Mouse (Mus musculus) embryonic facial prominence, embryonic 15.5 days (tissue): ENCODE measurements around the gene Nav2. TPM values are rescaled to one million over a fixed set of nuclear protein-coding genes. Genes with fewer than 3 reads are reported as not detected.
A peak's percentile ranks its signal among the peaks of the same experiment; 100 is the strongest.

Source experiments
- ATAC-seq: fragments of 200-750 bp; cut with Nextera tagmentation; 2 replicates; pipeline ENCODE4 v1.8.0; 2017; ENCODE audit warnings: low read depth, moderate TSS enrichment; ENCODE audit not compliant: insufficient number of reproducible peaks, low FRiP score, low TSS enrichment
- H3K27ac ChIP-seq: fragments of 300-500 bp; sonication (generic); replicated peaks from 2 replicates; pipeline ENCODE4 v1.5.1; 2015; ENCODE audit warnings: mild to moderate bottlenecking, inconsistent platforms
- H3K27me3 ChIP-seq: fragments of 300-500 bp; sonication (generic); 2 replicates; pipeline ENCODE4 v1.6.1; 2015; ENCODE audit warnings: inconsistent platforms
- H3K36me3 ChIP-seq: fragments of 300-500 bp; sonication (generic); 2 replicates; pipeline ENCODE4 v1.6.1; 2015; ENCODE audit warnings: mild to moderate bottlenecking, inconsistent platforms
- H3K4me1 ChIP-seq: fragments of 300-500 bp; sonication (generic); 2 replicates; pipeline ENCODE4 v1.6.1; 2015; ENCODE audit warnings: inconsistent platforms
- H3K4me2 ChIP-seq: fragments of 300-500 bp; sonication (generic); replicated peaks from 2 replicates; pipeline ENCODE4 v1.6.1; 2015; ENCODE audit warnings: mild to moderate bottlenecking, inconsistent platforms
- H3K4me3 ChIP-seq: fragments of 300-500 bp; sonication (generic); replicated peaks from 2 replicates; pipeline ENCODE4 v1.5.1; 2015; ENCODE audit warnings: mild to moderate bottlenecking, inconsistent platforms
- H3K9ac ChIP-seq: fragments of 300-500 bp; sonication (generic); 2 replicates; pipeline ENCODE4 v1.6.1; 2015; ENCODE audit warnings: inconsistent platforms
- H3K9me3 ChIP-seq: fragments of 300-500 bp; sonication (generic); replicated peaks from 2 replicates; pipeline ENCODE4 v1.6.1; 2016; ENCODE audit warnings: inconsistent platforms
- WGBS: fragments of 180-500 bp; shearing (Covaris S2); methylation state at CpG from one replicate; pipeline ENCODE4 v1.1.7; 2015; 5-methylcytosine and 5-hydroxymethylcytosine counted together
- polyA plus RNA-seq: library from polyadenylated mRNA; unstranded; fragments of >200 nt; fragmentation: Nextera tagmentation; extraction: Ambion mirVana; gene quantifications from 2 replicates; pipeline ENCODE4 v1.2.1, GENCODE M21; 2015

The Nav2 gene
- polyA plus RNA-seq, 1 experiment from 2014 or later: 23.4 TPM

DNA sequence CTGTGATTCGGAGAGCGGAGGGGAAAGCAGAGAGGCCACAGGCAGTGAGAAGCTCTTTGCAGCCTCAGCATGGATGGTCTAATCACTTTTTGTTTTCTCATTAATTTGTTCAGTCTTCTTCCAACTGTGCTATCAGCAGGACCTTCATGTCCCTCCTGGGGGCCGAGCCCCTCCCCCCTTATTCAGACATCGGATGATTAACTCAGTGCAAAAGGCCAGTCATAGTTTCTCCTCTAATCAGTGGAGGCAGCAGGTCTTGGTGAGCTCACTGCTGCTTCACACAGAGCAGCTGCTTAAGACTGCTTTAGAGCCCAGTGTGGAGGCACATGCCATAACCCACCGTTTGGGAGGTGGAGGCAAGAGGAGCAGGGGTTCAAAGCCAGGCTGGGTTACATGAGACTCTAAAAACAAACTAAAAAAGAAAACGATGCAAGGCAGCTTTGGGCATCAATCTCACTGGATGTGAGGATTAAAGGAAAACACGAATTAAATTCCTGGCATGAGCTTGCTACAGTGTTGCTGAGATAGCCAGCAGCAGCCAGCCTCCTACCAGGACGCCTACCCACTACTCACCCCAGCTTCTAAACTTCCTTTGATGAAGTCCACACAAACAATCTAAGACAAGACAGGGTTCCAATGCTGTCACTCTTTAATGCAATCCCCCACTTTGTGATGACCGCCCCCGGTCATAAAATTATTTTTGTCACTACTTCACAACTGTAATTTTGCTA lies 120.9 kb downstream of the Nav2 start:
- 43% methylated on average over 10 of the region's 10 CpGs for WGBS
- ATAC-seq: no peak
- H3K4me3 ChIP-seq: no peak overlapping the region
- no peak overlapping the region for H3K4me2 ChIP-seq
- no peaks in the 10 kb centered on the region for H3K27me3 ChIP-seq
- H3K27ac ChIP-seq: no peak overlapping the region
- no peaks in the 10 kb centered on the region for H3K36me3 ChIP-seq
- no peaks in the 10 kb centered on the region for H3K4me1 ChIP-seq
- no peak overlapping the region for H3K9ac ChIP-seq
- no peaks in the 10 kb centered on the region for H3K9me3 ChIP-seq

DNA sequence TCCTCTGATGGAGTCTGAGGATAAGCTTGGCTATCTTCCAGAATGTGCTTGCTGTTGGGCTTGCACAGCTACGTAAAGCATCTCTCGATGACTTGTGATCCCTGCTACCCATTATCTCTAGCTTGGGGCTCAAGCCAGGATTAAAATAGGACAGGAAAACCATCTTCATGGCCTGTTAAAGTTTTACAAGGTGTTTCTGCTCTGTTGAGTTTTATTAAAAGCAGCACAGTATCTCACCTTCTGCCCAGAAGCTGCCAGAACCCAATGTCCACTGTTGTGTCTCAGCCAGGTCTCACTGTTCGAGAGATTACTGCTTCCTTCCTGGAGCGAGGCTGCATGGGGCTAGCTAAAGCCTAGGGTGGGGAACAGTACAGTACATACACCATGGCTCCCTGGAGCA lies 123.7 kb downstream of the Nav2 start:
- H3K27me3 ChIP-seq: no peaks in the 10 kb centered on the region
- H3K4me2 ChIP-seq: no peak overlapping the region
- no peak overlapping the region for H3K4me3 ChIP-seq
- H3K36me3 ChIP-seq: no peaks in the 10 kb centered on the region
- H3K27ac ChIP-seq: no peak overlapping the region
- H3K4me1 ChIP-seq: no peaks in the 10 kb centered on the region
- no peaks in the 10 kb centered on the region for H3K9me3 ChIP-seq
- no peak for ATAC-seq
- no peak overlapping the region for H3K9ac ChIP-seq
- 60% methylated on average over 4 of the region's 4 CpGs for WGBS

DNA sequence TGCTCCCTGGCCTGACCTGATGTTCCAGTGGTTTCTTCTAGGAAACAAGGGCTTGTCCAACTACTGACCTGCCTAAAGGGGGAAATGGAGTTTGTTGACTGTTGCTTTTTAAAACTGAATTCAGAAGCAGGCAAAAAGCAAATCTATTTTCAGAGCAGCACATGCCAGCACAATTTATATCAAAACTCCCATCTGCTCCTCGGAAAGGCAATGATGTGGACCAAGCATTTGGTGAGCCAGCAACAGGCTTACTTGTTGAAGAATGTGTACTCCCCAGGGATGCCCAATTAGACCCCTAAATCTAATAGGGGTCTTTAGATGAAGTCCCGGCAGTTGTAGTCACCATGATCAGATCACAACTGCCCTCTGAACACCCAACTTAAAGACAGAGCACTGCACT lies 125.7 kb downstream of the Nav2 start:
- Histone ChIP-seq H3K4me2 (no peak overlapping the region), H3K27ac (no peak overlapping the region), H3K36me3 (no peaks in the 10 kb centered on the region), H3K4me1 (no peaks in the 10 kb centered on the region), H3K27me3 (no peaks in the 10 kb centered on the region), H3K9ac (no peak overlapping the region), H3K4me3 (no peak overlapping the region), H3K9me3 (no peaks in the 10 kb centered on the region)
- ATAC-seq: no peak
- 74% methylated on average over 2 of the region's 2 CpGs for WGBS

DNA sequence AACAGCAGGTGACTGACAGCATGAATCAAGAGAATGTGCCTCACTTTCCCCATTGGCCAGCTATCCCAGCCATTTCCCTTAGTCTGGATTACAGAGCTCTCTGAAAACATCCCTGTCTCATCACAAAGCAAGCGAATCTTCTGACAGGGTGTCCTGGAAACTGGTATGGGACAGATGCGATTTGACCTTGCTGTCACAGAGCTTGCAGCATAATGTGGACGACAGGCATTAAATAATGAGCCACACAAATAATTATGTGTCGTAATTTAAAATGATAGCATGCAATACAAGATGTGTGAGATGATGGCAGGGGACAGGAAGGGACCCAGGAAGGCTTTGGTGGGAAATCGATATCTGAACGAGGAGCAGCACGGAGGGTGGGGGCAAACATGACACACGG lies 131.6 kb downstream of the Nav2 start:
- H3K27me3 ChIP-seq: peaks cover 5% of the 10 kb centered on the region; the same call in 1 of the 2 replicates
- no peaks in the 10 kb centered on the region for H3K36me3 ChIP-seq
- no peaks in the 10 kb centered on the region for H3K9me3 ChIP-seq
- H3K9ac ChIP-seq: no peak overlapping the region
- no peaks in the 10 kb centered on the region for H3K4me1 ChIP-seq
- no peak overlapping the region for H3K27ac ChIP-seq
- ATAC-seq: no peak
- no peak overlapping the region for H3K4me2 ChIP-seq
- no peak overlapping the region for H3K4me3 ChIP-seq
- WGBS: 81% methylated on average over 8 of the region's 8 CpGs

DNA sequence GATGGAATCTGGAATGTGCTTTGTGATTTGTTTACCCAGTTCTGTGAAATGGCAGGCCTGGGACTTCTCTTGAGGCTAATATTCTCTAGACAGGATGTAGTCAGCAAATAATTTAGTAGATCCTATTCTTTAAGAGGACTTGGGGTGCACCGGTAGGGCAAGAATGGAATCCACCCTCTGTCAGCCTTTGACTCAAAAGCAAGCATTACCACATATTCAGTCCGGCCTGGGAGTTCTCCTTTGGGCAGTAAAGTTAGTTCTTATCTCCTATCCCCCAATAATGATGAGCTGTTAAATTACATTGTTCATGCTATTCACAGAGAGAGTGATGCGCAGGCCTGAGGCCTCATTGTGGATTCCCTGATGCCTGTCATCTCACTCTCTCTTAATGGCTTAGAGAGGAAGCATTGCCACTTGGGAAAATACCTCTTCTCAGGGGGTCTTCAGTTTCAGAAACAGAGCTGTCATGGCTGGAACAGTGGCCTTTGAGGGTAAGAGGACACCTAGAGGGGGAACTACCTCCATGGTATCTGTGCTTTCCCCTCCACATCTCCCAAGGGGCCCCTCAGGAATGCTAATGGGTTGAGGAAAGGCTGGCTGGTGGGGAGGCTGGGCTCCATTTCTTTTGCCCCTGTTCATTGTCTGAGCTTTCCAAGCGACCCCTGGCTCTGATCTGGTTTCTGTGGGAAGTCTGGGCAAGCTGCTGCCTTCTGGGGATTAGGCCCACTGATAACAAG lies 133.0 kb downstream of the Nav2 start:
- Histone ChIP-seq H3K9me3 (no peaks in the 10 kb centered on the region), H3K27ac (no peak overlapping the region), H3K27me3 (peaks cover 5% of the 10 kb centered on the region; the same call in 1 of the 2 replicates), H3K36me3 (no peaks in the 10 kb centered on the region), H3K9ac (no peak overlapping the region), H3K4me3 (no peak overlapping the region), H3K4me1 (no peaks in the 10 kb centered on the region), H3K4me2 (no peak overlapping the region)
- no peak for ATAC-seq
- 50% methylated on average over 4 of the region's 4 CpGs for WGBS

DNA sequence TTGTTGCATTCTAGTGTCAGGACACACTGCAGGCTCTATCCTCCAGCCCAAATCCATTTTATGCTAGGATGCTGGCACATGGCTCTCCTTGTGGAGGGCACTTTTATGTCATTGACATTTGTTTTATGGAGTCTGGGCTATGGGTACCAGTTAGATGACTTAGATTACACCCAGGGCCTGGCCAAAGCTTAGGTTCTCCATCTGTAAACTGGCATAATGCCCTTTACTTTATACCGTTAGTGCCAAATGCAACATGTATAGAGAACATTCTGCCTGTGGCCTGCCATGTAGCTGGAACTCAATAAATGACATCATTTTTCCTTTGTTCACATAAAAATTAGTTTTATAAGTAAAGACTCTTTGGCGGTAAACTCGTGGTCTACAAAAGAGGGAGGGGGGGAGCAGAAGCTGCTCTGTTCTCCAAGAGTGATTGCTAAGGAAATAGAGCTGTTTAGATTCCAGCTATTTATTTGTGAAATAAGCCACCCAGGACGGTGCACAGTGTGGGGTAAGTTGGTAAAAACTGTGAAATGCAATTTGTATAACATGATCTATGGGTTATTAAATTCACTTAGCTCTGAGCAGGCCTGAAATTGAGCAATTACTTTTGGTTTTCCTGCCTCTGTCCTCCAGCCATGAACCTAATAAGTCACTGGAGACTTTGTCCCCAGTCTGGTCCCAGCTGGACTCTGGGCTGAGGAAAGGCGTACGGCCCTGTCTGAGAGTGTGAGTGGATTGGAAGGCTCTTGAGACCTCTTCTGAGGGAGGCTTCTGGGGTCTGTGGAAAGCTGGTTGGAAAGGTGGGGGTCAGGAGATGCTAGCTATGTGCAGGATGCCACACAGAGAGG lies 137.2 kb downstream of the Nav2 start:
- Histone ChIP-seq H3K9ac (no peak overlapping the region), H3K9me3 (no peaks in the 10 kb centered on the region), H3K27ac (no peak overlapping the region), H3K27me3 (peaks cover 12% of the 10 kb centered on the region; the same call in 1 of the 2 replicates), H3K36me3 (no peaks in the 10 kb centered on the region), H3K4me3 (no peak overlapping the region), H3K4me1 (0 out of 2 replicates have a peak, but pooled peaks cover 4% of the 10 kb centered on the region), H3K4me2 (no peak overlapping the region)
- ATAC-seq: no peak
- 62% methylated on average over 6 of the region's 6 CpGs for WGBS

DNA sequence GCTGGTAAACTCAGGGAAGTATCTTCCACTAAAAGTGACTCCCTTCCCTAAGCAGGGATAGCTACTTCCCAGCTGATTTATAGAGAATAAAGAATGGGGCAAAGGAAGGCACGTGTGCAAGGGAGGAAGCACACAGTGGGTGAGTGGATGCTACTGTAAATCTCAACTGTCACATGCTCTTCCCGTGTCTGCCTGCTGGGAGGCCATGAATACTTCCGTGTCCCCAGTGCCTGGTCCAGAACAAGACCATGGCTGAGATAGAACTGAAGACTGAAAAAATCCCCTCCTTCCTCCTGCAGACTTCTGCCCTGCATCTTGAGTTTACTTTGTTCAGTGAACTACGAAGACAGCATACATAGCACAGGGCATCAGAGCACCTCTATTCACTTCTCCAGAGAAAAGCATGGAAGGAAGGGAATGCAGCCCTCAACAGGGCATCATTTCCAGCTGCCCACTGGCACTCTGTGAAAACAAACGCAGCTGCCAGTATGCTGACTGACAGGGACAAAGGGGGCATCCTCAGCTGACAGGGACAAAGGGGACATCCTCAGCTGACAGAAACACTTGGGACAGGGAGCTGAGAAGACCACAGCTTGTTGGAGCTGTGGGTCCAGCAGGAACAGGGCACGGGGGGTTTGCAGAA lies 138.0 kb downstream of the Nav2 start:
- Histone ChIP-seq H3K9me3 (no peaks in the 10 kb centered on the region), H3K4me2 (no peak overlapping the region), H3K4me3 (no peak overlapping the region), H3K27ac (no peak overlapping the region), H3K4me1 (0 out of 2 replicates have a peak, but pooled peaks cover 4% of the 10 kb centered on the region), H3K9ac (no peak overlapping the region), H3K27me3 (peaks cover 12% of the 10 kb centered on the region; the same call in 1 of the 2 replicates), H3K36me3 (no peaks in the 10 kb centered on the region)
- no peak for ATAC-seq
- 63% methylated on average over 6 of the region's 6 CpGs for WGBS

DNA sequence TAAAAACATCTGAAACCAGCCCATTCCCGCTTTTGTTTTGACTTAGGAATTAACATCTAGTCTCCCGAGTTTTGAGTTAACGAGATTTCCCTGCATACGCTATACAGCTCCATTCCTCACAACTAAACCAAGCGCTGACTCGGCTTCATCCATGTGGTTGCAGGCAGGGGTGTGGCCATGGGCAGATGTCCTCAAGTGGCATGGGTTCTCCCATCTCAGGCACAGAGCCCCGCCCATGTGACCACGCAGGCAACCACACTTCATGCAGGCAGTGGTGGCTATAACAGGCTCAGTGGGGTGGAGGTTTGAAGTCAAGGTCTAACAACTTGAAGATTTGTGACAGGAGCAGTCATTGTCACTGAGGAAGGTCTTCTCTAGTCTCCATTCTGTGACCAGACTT lies 138.8 kb downstream of the Nav2 start:
- 45% methylated on average over 8 of the region's 8 CpGs for WGBS
- H3K4me2 ChIP-seq: no peak overlapping the region

DNA sequence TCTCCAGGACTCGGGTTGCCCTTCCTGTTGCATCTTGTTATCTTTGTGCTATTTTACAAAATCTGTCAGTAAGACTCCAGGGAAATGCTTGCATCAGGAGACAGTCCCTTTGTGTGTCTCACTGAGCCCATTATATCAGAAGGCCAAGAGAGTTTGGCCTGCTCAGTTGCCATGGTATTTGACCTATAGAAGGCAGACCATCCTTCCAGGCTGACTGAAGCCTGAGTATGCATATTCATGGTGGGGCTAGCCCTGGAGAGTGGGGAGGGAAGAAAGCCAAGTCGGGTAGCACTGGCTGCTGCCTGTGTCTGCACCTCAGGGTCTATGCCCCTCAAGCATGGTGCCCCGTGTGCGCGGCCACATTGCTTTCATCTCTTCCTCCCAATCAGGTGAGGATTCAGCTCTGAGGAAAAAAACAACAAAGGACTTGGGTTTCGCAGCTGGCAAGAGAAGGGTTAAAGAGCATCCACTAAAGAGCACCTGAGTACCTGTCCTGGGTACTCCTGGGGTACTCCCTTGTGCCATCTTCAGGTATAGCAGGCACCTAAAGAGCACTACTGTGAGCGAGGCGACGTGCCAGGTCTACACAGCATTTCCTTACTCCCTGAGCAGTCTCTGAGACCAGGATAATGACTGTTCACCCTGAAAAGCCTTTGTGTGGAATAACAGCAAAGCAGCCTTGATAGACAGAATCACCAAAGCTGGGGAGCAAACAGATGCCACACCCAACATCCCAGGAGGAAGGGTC lies 144.5 kb downstream of the Nav2 start:
- peaks cover 19% of the 10 kb centered on the region for H3K27me3 ChIP-seq
- ATAC-seq: no peak
- H3K9me3 ChIP-seq: no peaks in the 10 kb centered on the region
- no peak overlapping the region for H3K27ac ChIP-seq
- no peak overlapping the region for H3K4me2 ChIP-seq
- 83% methylated on average over 9 of the region's 9 CpGs for WGBS
- H3K4me3 ChIP-seq: no peak overlapping the region
- H3K36me3 ChIP-seq: no peaks in the 10 kb centered on the region
- H3K9ac ChIP-seq: no peak overlapping the region
- H3K4me1 ChIP-seq: no peaks in the 10 kb centered on the region

More for the DNA sequence above, 138.8 kb downstream of the Nav2 start:
- Histone ChIP-seq H3K9ac (no peak overlapping the region), H3K27me3 (peaks cover 12% of the 10 kb centered on the region; the same call in 1 of the 2 replicates), H3K4me3 (no peak overlapping the region), H3K9me3 (no peaks in the 10 kb centered on the region), H3K36me3 (no peaks in the 10 kb centered on the region), H3K4me1 (0 out of 2 replicates have a peak, but pooled peaks cover 4% of the 10 kb centered on the region), H3K27ac (no peak overlapping the region)
- 0 out of 2 replicates have a peak, but pooled peaks have one; percentile 48 for ATAC-seq

DNA sequence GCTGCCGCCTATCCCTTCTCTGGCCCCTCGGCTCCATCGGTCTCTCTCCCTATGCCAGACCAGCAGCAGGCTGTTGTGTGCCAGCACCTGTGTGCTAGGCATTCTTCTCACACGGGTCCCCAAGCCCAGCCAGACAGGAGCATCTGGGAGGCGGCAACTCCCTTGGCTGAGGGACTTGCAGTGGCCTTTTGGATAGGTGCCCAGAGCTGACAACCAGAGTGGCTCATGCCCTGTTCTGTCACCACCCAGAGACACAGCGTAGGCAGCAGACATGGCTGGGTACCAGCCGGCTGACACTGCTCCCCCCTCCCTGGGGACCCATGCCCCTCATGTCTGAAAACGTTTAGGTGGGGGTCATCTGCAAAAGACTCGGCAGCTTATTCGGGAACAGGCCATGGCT lies 146.8 kb downstream of the Nav2 start:
- Histone ChIP-seq H3K27ac (no peak overlapping the region), H3K27me3 (peaks cover 13% of the 10 kb centered on the region), H3K36me3 (no peaks in the 10 kb centered on the region), H3K9me3 (no peaks in the 10 kb centered on the region), H3K4me2 (no peak overlapping the region), H3K9ac (no peak overlapping the region), H3K4me3 (no peak overlapping the region), H3K4me1 (no peaks in the 10 kb centered on the region)
- 78% methylated on average over 10 of the region's 10 CpGs for WGBS
- no peak for ATAC-seq
